Mouse (Mus musculus): Measurements from ENCODE around the gene Arrb2.

GRCm38 (mm10) chr11:70469764-70470163 is 37.3 kb downstream of the Arrb2 start:
- no peak for TF ChIP-seq CTCF (IDR thresholded peaks at IDR 0.05; ENCODE audit: insufficient read depth, low read depth, low read length)
- TF ChIP-seq POLR2A (IDR thresholded peaks at IDR 0.05; ENCODE audit: insufficient read depth, low read depth, low read length) = no peak

Data from olfactory bulb, adult 2 months (tissue).